Mouse (Mus musculus) adrenal gland, postnatal 36 days (tissue): ENCODE measurements at regions not wholly inside any gene's neighbourhood (a gene's known extent, or its start where the extent isn't known, plus 50 kb on each side); places are given as distances from the start of the nearest gene placed in this dataset.

ENCODE experiments used
- DNase-seq, 2 experiments: peaks; one replicate each; pipeline ENCODE4 v3.0.0; 2021; ENCODE audit warnings: mixed read lengths in 1 of 2

DNA sequence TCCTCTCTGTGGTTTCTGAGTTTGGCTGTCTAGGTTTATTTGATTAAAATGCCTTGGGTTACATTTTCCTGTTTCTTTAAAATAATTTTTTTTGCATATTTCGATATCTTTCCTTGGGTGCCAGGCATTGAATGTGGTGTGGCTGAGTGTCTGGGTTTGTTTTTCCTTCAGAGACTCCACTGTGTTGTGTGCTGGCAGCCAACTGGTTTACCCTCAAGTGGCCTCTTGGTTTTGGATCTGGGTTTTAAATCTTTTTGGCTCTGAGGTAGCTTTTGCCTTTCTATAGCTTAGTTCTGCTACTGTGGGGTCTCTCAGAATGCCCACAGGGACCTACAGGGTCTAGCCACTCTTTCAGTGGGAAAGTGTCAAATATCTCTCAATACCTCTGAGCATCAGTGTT is 399.2 kb downstream of the Rps24 start:
- DNase-seq = no peak

DNA sequence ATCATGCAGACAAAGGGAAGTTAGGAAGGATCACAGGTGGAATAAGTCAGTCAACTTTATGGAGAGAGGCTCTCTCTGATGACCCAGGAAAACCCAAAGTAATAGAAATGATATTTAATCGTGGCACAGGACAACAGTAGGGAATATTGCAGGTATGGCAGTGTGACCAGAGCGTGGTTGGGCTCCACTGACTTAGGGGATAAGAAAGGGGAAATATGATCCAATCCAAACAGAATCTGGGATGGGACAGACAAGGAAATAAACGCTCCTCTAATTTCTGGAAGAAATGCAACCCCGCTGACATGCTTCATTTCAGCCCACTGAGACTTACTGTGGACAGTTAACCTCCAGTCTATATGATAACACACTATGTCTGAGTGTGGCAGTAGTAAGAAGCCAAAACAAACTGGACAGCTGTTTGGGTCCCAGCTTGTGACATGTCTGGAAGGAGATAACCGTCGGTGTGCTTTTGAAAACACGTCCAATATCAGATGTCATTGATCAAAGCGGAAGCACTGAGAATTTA is 400.0 kb downstream of the Rps24 start:
- DNase-seq = no peak

DNA sequence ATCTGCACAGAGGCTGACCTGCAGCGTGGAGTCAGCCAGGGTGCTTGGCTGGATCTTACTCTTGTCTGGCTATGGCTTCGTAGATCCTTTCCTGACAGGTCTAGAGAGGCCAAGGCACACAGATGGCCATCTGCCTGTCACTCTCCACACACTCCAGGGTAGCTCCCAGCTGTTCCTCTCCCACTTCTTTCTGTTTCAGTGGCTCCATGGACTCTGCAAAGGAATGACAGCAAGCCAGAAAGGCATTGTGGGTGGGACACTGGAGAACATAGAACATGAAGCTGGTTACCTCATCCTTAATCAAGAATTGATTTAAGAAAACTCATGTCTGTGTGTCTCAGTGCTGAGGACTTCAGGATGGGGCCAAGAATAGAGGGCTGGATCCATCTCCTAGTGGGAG is 403.9 kb downstream of the Rps24 start:
- no peak for DNase-seq

DNA sequence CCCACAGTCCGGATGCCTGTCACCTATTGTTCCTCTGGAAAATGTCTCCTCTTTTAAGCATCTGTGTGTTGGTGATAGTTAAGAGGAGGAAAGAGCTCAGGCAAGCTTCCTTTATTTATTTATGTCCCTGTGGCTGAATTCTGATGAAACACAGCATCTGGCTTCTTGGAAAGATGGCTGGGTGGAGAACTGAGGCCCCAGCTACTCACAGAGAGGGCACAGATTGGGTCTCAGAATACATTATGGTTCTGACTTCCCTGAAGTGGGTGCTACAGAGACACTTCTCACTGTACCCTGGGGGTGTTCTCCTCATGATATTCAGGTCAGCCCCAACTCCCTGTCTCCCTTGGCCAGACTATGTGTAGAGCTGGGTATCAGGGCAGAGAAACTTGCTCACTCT is 408.3 kb downstream of the Rps24 start:
- DNase-seq = no peak

DNA sequence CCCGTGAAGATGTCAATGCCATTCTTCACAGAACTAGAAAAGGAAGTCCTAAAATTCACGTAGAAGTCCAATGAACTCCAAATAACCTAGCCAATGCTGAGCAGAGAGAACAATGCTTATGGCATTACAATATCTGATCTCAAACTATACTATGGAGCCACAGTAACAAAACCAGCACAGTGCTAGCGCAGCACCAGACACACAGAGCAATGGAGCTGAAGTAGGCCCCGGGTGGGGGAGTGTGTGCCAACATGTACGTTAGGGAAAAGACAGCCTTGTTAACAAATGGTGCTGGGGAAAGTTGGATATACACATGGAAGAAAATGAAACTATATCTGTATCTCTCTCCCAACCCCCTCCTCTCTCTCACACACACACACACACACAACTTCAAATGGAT is 409.8 kb downstream of the Rps24 start:
- DNase-seq = no peak

DNA sequence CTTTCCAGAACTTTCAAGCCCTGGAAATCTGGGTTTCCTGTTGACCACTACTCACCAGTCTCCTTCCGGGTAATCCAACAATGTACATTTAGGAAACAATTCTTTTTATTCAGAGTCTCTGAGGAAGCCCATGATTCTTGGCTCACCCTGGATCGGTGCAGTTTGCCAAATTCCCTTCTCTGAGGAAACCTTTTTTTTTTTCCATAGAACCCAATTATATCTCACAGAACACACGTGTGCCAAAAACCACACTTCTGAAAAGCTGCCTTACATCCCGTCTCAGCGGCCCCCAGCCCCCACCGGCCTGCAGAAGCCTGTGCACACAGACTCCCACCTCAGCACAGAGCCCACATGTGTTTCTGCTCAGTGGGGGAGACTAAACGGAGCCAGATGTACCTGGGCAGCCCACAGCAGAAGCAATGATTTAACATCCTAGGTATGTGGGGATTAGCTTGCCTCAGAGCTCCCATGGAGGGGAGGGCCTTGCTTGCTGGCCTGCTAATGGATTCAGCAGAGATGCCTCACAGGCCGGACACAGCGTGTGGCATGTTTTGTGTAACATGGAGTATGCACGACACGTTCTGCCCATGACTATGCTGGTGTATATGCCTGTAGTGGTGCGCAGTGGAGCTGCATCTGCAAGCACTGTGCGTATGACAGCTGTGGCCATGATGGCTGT is 413.7 kb downstream of the Rps24 start:
- DNase-seq = no peak

DNA sequence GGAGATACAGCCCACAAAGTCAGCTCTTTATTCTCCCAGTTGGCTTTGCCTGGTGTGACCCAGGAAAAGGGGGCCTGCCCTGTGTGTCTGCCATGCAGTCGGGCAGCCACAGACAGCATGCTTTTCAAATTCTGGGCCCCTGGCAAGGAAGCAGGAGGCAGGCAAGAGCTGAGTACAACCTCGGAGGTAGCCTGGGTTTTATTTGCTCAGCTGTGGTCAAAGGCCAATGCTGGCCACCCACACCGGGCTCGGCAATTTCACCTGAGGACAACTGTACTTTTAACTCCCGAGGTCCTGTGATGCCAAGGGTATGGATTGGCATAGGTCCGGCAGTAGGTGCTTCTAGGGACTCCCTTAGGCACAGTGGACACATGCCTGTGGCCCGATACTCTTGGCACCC is 414.8 kb downstream of the Rps24 start:
- DNase-seq = no peak

DNA sequence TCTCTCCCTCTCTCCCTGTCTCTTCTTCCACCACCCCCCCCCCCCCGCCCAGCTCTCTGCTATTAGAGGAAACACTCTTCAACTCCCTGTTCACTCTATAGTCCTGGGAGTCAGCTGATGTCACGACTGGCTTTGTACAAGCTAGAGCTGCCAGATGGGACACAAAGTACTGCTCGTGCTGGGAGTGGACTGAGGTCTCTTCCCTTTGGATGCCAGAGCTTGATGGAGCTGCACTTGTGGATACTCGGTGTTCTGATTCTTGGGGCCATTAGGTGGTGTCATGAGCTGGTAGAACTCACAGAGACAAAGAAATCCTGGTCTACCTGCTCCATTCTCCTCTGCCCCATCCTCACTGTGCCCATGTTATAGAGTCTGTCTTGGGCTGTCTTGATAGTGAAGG is 415.9 kb downstream of the Rps24 start:
- DNase-seq = no peak

DNA sequence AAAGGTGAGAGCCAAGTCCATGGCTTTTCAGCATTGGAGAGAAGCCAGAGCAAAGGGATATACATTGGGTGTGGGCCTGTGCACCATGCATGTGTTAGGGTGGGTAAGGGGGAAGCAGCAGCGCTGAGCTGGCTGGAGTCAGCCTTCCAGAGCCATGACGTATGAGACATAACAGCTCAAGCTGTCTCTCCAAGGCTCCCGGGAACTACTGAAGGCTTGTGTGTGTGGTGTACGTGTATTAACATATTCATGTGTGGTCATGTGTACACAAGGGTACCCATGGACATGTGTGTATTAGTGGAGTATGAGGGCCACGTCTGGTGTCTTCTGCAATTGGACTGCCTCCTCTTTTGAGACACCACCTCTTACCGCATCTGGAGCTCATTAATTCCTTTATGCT is 417.8 kb downstream of the Rps24 start:
- no peak for DNase-seq

DNA sequence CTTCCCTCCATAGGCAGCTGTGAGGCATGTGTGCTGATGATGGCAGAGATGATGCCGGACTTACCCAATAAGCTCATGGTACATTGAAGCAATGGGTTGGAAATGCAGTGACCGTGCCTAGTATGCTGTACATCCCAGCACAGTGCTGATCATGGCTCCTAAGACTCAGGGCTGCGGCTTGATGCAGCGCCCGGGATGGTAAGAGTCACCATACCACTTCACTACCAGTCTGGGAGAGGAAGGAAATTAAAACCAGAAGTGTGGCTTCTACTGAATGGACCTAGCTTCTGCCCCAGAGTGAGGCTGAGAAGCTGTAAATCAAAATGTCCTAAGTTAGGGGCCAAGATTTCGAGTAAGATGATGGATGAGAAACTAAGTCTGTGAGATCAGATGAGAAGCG is 420.0 kb downstream of the Rps24 start:
- DNase-seq = no peak

DNA sequence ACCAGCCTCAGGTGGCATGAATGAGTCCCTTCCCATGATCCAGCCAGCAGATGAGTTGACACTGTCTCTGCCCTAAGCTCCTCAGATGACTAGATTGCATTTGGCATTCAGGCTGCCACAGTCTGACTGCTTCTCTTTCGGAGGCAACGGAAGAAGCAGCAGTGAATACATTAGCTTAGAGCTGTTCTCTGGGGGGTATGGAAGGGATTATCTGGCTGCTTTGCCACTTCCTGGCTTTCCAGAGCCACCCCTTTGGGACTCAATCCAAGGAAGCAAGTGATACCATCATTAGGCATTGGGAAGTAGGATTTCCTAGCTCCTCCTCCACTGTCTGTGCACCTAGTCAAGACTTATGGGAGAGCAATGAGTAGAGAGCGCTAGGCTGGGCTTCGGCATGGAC is 421.5 kb downstream of the Rps24 start:
- DNase-seq = no peak

DNA sequence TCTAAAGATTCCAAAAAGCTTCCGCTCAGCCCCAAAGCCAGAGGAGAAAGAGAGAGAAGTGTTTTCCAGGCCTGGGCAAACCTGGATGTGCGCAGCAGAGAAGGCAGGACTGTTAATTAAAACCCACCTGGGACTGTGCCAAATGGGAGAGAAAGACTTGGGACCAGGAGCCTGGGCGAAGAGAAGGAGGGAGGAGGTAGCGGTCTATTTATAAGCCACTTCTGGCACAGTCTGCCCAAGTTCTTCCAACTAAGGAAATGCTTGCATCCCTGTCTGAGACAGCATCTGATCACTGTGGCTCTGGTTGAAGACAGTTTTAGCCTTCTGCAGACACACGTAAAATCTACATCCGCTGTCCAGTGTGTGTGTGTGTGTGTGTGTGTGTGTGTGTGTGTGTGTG is 424.7 kb downstream of the Rps24 start:
- DNase-seq = no peak

DNA sequence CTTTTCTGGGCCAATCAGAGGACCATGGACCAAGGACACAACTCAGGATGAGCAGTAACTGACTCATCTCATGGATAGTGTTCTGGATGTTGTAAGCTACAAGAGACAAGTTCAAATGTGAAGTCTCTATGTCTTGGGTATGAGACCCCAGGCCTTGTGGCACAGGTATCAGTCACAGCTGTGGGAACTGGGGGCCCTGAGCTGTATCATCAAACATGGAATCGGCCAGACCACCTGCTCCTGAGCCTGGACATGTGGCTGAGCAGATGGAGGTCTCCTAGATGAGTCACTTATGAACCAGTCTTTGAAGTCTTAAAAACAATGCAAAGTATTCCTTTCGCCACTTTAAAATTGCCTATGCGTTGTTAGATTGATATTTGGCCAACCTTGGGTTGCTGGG is 432.1 kb downstream of the Rps24 start:
- DNase-seq = peak; percentile 6 to 29

DNA sequence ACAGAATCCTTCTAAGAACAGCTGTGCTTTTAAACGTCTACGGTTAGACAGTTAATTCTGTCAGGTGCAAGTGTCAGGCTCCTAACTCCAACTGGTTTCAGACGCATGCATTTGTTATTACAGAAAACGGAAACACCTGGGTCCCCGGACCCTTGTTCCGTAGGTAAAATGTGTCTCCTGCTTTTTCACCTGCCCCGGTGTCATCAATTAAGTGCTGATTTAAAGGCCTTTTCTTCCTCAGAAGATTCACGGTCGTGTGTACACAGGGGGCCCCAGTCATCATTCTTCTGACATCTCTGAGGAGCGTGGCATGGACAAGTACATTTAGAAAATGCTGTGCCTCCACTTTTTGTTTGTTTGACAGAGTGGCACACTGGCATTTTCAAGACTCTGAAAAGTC is 435.1 kb downstream of the Rps24 start:
- no peak for DNase-seq

DNA sequence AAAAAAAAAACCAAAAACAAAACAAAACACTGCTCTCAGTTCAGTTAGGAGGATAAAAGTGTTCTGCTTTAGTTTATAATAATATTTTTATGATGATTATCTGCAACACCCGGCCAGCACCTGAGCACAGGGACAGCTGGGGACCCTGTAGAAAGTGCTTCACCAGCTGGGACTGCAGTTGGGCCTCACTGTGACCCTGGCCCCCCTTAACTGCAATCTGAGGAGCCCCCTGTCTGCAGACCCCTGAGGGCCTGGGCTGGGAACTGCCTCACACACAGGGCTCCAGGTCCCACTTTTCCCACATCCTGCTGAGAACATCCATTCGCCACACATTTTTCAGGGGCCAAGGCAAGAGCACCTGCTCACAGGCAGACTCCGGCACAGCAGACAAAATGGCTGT is 437.6 kb downstream of the Rps24 start:
- DNase-seq = no peak

DNA sequence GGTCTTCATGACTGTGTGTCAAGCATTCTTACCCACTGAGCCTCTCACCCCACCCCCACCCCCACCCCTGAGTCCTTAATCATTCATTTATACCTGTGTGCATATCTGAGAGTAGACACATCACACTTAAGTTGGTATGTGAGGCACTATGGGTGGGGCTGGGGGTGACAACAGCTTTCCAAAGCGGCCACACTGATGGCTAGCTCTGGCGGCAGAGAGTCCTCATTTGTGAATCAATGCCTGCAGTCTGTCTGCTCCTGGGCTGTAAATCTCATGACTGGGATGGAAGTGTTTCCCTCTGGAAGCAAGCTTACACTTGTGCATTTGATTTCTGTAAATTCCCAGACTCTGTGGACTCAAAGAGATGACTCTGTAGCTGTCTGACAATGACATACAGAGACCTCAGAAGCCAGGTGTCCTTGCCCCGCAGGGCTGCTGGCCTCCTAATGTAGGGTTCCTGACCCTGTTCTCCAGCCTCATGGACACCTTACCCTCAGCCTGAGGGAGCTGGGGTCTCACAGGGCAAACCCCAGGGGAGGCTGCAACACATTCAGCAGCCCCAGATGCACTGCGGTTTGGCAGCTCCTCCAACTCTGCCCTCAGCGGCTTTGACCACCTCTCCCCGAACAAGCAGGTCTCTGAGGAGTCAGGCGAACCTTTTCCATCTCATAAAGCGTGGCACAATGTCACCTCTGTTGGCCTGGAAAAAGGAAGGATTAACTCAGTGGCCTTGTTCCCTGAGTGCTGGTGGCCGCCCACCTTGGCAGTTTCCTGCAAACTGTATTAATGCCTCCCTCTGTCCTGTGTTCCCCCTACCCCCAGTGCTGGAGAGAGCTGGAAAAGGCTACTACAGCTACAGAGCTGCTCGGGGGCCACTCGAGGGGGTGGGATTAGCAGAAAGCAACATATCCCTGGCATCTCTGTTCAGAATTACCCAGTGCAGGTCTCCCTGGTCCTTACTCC is 439.4 kb downstream of the Rps24 start:
- DNase-seq = no peak

DNA sequence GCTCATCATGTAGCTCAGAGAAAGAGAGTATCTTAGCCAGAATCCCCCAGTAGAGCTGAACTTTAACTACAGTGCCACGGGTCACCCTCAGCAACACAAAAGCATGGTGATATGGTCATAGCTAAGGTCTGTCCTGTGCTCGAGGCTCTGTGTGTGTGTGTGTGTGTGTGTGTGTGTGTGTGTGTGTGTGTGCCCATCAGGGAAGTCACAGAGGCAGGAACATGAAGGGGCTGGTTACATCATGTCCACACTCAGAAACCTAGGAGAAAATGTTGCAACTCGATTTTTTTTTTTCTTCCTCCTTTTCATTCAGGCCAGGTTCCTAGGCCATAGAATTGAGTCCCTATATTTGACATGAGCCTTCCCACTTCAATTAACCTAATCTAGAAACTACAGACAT is 441.8 kb downstream of the Rps24 start:
- no peak for DNase-seq

DNA sequence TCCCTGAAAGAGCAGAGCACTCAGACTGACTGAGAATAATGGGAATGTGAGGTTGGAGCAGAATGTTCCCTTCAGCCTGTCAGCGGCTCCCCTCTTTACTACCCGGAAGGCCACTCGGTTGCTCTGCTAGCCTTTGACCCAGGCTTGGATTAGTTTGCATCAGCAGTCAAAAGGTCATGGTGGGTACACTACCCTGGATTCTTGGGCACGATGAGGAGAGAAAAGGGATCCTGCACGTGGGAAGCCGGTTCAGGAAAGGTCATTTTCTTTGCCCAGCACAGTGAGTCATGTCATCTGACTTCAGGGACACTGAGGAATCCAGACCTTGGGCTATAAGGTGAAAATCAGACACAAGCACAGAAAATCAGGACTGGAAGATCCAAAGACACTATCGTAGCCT is 443.3 kb downstream of the Rps24 start:
- DNase-seq = peak; percentile 52 to 53

DNA sequence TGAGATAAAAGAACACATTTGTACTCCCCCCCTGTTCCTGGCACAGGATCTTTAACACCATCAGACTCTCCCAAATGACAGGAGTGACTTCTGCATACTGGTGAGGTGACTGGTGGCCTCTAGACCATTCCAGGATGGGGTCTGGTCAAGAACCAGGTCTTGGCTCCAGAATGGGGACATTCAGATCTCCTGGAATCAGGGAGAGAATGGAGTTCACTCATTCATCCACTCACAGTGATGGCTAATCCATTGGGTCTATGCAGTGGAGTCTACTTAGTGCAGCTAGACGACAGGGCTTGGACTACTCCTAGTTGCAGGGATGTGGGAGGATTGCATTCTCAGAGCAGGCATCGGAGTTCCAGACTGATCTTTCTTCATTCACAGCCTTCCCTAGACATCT is 451.0 kb downstream of the Rps24 start:
- DNase-seq = no peak

DNA sequence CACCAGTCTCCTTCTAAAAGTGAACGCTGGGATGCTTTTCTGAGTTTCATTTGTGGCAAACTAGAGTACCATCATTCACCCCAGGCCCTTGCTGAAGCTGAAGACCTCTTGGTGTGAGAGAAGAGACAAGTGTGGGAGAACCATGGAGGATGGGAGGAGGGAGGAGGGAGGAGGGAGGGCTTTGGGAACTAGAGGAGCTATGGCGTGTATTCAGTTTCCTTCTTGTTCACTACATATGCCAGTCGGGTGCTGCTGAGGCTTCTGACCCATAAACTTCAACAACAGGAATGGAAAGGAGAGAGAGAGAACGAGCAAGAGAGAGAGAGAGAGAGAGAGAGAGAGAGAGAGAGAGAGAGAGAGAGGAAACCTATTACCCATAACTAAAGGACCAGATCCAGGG is 452.1 kb downstream of the Rps24 start:
- DNase-seq = no peak

DNA sequence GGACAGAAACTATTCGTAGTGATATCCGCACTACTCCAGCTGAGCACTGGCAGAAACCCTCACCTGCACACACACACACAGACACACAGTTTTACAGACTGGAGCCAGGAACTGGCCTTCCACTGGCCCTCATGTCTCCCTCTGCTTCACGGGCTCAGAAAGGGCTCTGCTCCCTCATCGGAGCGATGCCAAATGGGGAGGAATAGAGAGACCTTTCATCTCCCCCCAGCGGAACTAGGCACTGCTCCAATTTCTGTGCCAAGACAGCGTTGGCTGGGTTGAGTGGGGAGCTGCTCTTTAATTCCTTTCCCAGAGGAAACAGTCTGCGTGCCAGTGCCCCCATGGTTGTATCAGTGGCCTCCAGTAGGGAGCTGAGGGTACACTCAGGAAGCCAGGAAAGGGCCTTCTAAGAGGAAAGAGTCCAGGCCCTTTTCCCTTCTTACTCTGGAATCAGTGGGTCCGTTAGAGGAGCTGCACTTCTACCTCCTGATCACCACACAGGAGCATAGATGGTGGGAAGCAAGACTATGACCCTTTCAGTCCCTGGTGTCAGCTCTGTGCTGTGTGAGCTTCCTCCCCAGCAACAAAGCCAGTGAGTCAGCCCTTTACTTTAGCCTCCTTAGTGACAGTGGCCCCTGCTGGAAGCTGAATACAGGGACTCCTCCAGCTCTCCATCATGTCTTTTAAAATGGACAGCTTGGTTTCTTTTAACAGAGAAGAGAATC is 452.7 kb downstream of the Rps24 start:
- DNase-seq = peak; percentile 69 to 78

DNA sequence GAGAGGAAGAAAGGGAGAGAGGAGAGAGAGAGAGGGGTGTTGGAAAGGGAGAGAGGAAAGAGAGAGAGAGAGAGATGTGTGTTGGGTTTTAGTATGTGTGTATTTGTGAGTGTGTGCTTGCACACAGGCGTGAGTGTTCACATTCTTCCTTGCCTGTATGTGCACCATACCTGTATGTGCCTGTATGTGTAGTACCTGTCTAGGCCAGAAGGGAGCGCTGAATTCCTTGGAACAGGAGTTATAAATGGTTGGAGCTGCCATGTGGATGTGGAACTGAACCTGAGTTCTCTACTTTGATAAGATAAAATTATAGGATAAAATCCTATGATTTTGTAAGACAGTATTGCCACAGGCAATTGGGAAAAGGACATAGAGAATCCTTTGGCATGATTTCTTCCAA is 458.8 kb downstream of the Rps24 start:
- DNase-seq = no peak

DNA sequence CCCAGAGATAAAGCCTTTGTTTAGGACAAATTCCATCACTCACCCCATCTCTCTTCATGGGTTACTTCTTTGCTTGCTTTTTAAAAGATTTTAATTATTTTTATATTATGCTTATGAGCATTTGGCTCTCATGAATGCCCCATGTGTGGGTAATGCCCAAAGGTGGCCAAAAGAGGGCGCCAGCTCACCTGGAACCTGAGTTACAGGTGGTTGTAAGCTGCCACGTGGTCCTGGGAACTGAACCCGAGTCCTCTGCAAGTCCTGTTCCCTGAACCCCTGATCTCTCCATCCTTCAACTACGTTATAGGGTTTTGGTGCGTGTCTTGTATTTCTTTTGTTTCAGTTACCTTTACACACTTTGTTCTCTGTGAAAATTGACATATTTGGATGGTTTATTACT is 460.2 kb downstream of the Rps24 start:
- no peak for DNase-seq
